Mouse (Mus musculus): ENCODE measurements at regions not wholly inside any gene's neighbourhood (a gene's known extent, or its start where the extent isn't known, plus 50 kb on each side); places are given as distances from the start of the nearest gene placed in this dataset.

- H3K27ac ChIP-seq (ENCODE audit: insufficient read depth, low read depth), result no peak overlapping the region
- in situ Hi-C loops (cut with MboI; ENCODE audit: low pct_ligation_motif_present, low pct_unique_long_range_greater_than_20kb, low sequenced_read_pairs) (no loop called here), dilution Hi-C loops (cut with MboI; ENCODE audit: extremely low pct_ligation_motif_present, extremely low pct_unique_long_range_greater_than_20kb, low sequenced_read_pairs) (no loop called here)
- no peak overlapping the region for H3K4me2 ChIP-seq (ENCODE audit: insufficient read depth, low read depth, poor library complexity, severe bottlenecking)
- no peaks in the 10 kb centered on the region for H3K36me3 ChIP-seq (replicated peaks in 1 of 2; ENCODE audit: control insufficient read depth in 1 of 2, insufficient read depth in 1 of 2, low read length in 1 of 2)
- H3K9me3 ChIP-seq (replicated peaks; ENCODE audit: low read length), result no peaks in the 10 kb centered on the region
- H3K79me2 ChIP-seq (replicated peaks; ENCODE audit: control insufficient read depth, extremely low read depth, insufficient read depth, poor library complexity, severe bottlenecking), result no peaks in the 10 kb centered on the region
- H3K9ac ChIP-seq (ENCODE audit: insufficient read depth, low read depth), result no peak overlapping the region
- no peak for DNase-seq (ENCODE audit: extremely low read depth)
- H3K27me3 ChIP-seq (replicated peaks), result no peaks in the 10 kb centered on the region
- no peak for TF ChIP-seq ZC3H11A (IDR thresholded peaks at IDR 0.05; ENCODE audit: low read depth, low read length)
- no peak for TF ChIP-seq SMC3 (IDR thresholded peaks at IDR 0.05; ENCODE audit: low read depth, low read length)
- no peak for TF ChIP-seq ELF1 (IDR thresholded peaks at IDR 0.05; ENCODE audit: low read depth, low read length)
- no peak for TF ChIP-seq CHD1 (IDR thresholded peaks at IDR 0.05; ENCODE audit: low read depth, low read length)
- TF ChIP-seq HCFC1 (IDR thresholded peaks at IDR 0.05; ENCODE audit: low read depth, low read length), result no peak
- H3K4me3 ChIP-seq (replicated peaks in 1 of 3; ENCODE audit: low read depth in 2 of 3, low read length in 2 of 3, poor library complexity in 1 of 3), result no peak overlapping the region
- H3K4me1 ChIP-seq (ENCODE audit: control insufficient read depth in 1 of 2, insufficient read depth in 2 of 2), result peaks cover 0 to 4% of the 10 kb centered on the region in 2 experiments; a peak in 2 of 4 replicates
These were observed 91.0 kb upstream of the Sgk1 start for GRCm38 (mm10) chr10:21790991-21791390.

DNA sequence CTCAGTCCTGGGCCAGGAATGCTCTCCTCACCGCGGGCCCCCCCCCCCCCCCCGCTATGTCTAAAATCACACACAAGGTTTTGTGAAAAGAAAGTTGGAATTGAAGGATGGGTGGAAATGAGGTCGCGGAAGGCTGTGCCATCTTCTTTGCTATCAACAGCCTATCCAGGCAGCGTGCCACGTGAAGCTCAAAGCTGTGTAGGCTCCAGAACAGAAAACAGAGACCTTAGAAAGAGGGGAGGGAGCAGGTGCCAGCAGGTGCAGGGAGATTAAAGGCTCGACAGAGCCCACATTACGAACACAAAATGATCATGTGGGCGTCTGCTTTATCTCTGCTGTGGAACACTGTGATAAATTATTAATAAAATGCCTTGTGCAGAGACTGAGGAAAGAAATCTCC lies 89.6 kb upstream of the Sgk1 start:
- H3K4me2 ChIP-seq (ENCODE audit: insufficient read depth, low read depth, poor library complexity, severe bottlenecking), result no peak overlapping the region
- H3K27ac ChIP-seq (ENCODE audit: insufficient read depth, low read depth), result no peak overlapping the region
- no peaks in the 10 kb centered on the region for H3K27me3 ChIP-seq (replicated peaks)
- DNase-seq (ENCODE audit: extremely low read depth), result no peak
- in situ Hi-C loops (cut with MboI; ENCODE audit: low pct_ligation_motif_present, low pct_unique_long_range_greater_than_20kb, low sequenced_read_pairs), result no loop called here
- no peak for TF ChIP-seq ETS1 (conservative IDR thresholded peaks at IDR 0.05; ENCODE audit: low read depth, low read length)
- no peak for TF ChIP-seq TCF12 (IDR thresholded peaks at IDR 0.05; ENCODE audit: low read depth, low read length)
- TF ChIP-seq ZNF384 (IDR thresholded peaks at IDR 0.05; ENCODE audit: low read depth, low read length), result no peak
- no peak for TF ChIP-seq ZC3H11A (IDR thresholded peaks at IDR 0.05; ENCODE audit: low read depth, low read length)
- no peak for TF ChIP-seq IRF4 (IDR thresholded peaks at IDR 0.05; ENCODE audit: low read depth, low read length)
- TF ChIP-seq NRF1 (IDR thresholded peaks at IDR 0.05; ENCODE audit: low read depth, low read length), result no peak
- TF ChIP-seq POLR2AphosphoS2 (IDR thresholded peaks at IDR 0.05; ENCODE audit: low read depth, low read length), result no peak
- no peak for TF ChIP-seq TBP (conservative IDR thresholded peaks at IDR 0.05; ENCODE audit: low read depth, low read length)
- no peak overlapping the region for H3K9ac ChIP-seq (ENCODE audit: insufficient read depth, low read depth)
- peaks cover 0 to 4% of the 10 kb centered on the region in 2 experiments; a peak in 2 of 4 replicates for H3K4me1 ChIP-seq (ENCODE audit: control insufficient read depth in 1 of 2, insufficient read depth in 2 of 2)
- H3K79me2 ChIP-seq (replicated peaks; ENCODE audit: control insufficient read depth, extremely low read depth, insufficient read depth, poor library complexity, severe bottlenecking), result no peaks in the 10 kb centered on the region
- no peaks in the 10 kb centered on the region for H3K9me3 ChIP-seq (replicated peaks; ENCODE audit: low read length)
- H3K36me3 ChIP-seq (replicated peaks in 1 of 2; ENCODE audit: control insufficient read depth in 1 of 2, insufficient read depth in 1 of 2, low read length in 1 of 2), result no peaks in the 10 kb centered on the region
- H3K4me3 ChIP-seq (replicated peaks in 1 of 3; ENCODE audit: low read depth in 2 of 3, low read length in 2 of 3, poor library complexity in 1 of 3), result no peak overlapping the region
- dilution Hi-C loops (cut with MboI; ENCODE audit: extremely low pct_ligation_motif_present, extremely low pct_unique_long_range_greater_than_20kb, low sequenced_read_pairs), result no loop called here

GRCm38 (mm10) chr10:21793641-21794040 lies 88.3 kb upstream of the Sgk1 start:
- H3K79me2 ChIP-seq (replicated peaks; ENCODE audit: control insufficient read depth, extremely low read depth, insufficient read depth, poor library complexity, severe bottlenecking), result no peaks in the 10 kb centered on the region
- no peak overlapping the region for H3K4me3 ChIP-seq (replicated peaks in 1 of 3; ENCODE audit: low read depth in 2 of 3, low read length in 2 of 3, poor library complexity in 1 of 3)
- no peak for DNase-seq (ENCODE audit: extremely low read depth)
- H3K4me1 ChIP-seq (ENCODE audit: control insufficient read depth in 1 of 2, insufficient read depth in 2 of 2), result peaks cover 0 to 11% of the 10 kb centered on the region in 2 experiments; a peak in 2 of 4 replicates
- no peaks in the 10 kb centered on the region for H3K36me3 ChIP-seq (replicated peaks in 1 of 2; ENCODE audit: control insufficient read depth in 1 of 2, insufficient read depth in 1 of 2, low read length in 1 of 2)
- H3K27me3 ChIP-seq (replicated peaks), result no peaks in the 10 kb centered on the region
- dilution Hi-C loops (cut with MboI; ENCODE audit: extremely low pct_ligation_motif_present, extremely low pct_unique_long_range_greater_than_20kb, low sequenced_read_pairs), result no loop called here
- in situ Hi-C loops (cut with MboI; ENCODE audit: low pct_ligation_motif_present, low pct_unique_long_range_greater_than_20kb, low sequenced_read_pairs), result no loop called here
- H3K4me2 ChIP-seq (ENCODE audit: insufficient read depth, low read depth, poor library complexity, severe bottlenecking), result no peak overlapping the region
- no peak for TF ChIP-seq UBTF (IDR thresholded peaks at IDR 0.05; ENCODE audit: low read depth, low read length)
- TF ChIP-seq CTCF (conservative IDR thresholded peaks at IDR 0.05 in 1 of 2, IDR thresholded peaks at IDR 0.05 in 1 of 2; ENCODE audit: low read depth in 2 of 2, low read length in 2 of 2), result no peak
- TF ChIP-seq MYC (IDR thresholded peaks at IDR 0.05; ENCODE audit: low read depth, low read length), result no peak
- TF ChIP-seq MAX (IDR thresholded peaks at IDR 0.05; ENCODE audit: low read length), result no peak
- TF ChIP-seq ZC3H11A (IDR thresholded peaks at IDR 0.05; ENCODE audit: low read depth, low read length), result no peak
- no peak for TF ChIP-seq KAT2A (IDR thresholded peaks at IDR 0.05; ENCODE audit: insufficient replicate concordance, low read length)
- TF ChIP-seq IRF4 (IDR thresholded peaks at IDR 0.05; ENCODE audit: low read depth, low read length), result no peak
- TF ChIP-seq ZMIZ1 (IDR thresholded peaks at IDR 0.05; ENCODE audit: low read depth, low read length), result no peak
- no peak for TF ChIP-seq SIN3A (IDR thresholded peaks at IDR 0.05; ENCODE audit: low read length)
- TF ChIP-seq TBP (conservative IDR thresholded peaks at IDR 0.05; ENCODE audit: low read depth, low read length), result no peak
- no peak for TF ChIP-seq SMC3 (IDR thresholded peaks at IDR 0.05; ENCODE audit: low read depth, low read length)
- no peak for TF ChIP-seq ELF1 (IDR thresholded peaks at IDR 0.05; ENCODE audit: low read depth, low read length)
- TF ChIP-seq HCFC1 (IDR thresholded peaks at IDR 0.05; ENCODE audit: low read depth, low read length), result no peak
- TF ChIP-seq MAZ (IDR thresholded peaks at IDR 0.05; ENCODE audit: low read depth, low read length), result no peak
- no peak for TF ChIP-seq POLR2A (IDR thresholded peaks at IDR 0.05; ENCODE audit: low read depth, low read length)
- no peak for TF ChIP-seq POLR2AphosphoS2 (IDR thresholded peaks at IDR 0.05; ENCODE audit: low read depth, low read length)
- no peak for TF ChIP-seq BHLHE40 (IDR thresholded peaks at IDR 0.05; ENCODE audit: low read depth, low read length)
- TF ChIP-seq NRF1 (IDR thresholded peaks at IDR 0.05; ENCODE audit: low read depth, low read length), result no peak
- no peak for TF ChIP-seq EP300 (IDR thresholded peaks at IDR 0.05; ENCODE audit: low read length)
- H3K9ac ChIP-seq (ENCODE audit: insufficient read depth, low read depth), result no peak overlapping the region
- no peaks in the 10 kb centered on the region for H3K9me3 ChIP-seq (replicated peaks; ENCODE audit: low read length)
- H3K27ac ChIP-seq (ENCODE audit: insufficient read depth, low read depth), result no peak overlapping the region

All from CH12.LX (cell line).